Mouse (Mus musculus): ENCODE results near the gene 2310034G01Rik.

DNA sequence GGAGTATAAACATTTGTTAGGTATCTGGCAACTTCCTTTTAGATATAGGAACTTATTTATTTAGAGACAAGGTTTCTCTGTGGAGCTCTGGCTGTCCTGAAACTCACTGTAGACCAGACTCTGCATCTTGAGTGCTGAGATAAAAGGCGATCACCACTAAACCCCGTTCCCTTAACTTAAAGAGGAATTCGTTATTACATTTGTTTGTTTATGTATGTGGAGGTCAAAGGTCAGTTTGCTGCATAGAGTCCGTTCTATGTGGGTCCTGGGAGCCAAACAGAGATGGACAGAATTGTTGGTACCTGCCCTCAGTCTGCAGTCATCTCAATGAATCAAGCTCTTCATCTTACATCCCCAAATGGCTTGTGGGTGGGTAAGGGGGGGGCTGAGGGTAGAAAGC lies 25.8 kb upstream of the 2310034G01Rik start:
- TF ChIP-seq EP300 (optimal IDR thresholded peaks at IDR 0.05): no peak
- no peak for TF ChIP-seq CTCF (IDR thresholded peaks at IDR 0.05; ENCODE audit: low read depth)

Data from stomach, postnatal 0 days (tissue).